Mouse (Mus musculus) T-helper 1 cell (primary cell): ENCODE measurements at regions not wholly inside any gene's neighbourhood (a gene's known extent, or its start where the extent isn't known, plus 50 kb on each side); places are given as distances from the start of the nearest gene placed in this dataset.

ENCODE experiments used
- in situ Hi-C: fragments of 300-600 bp; cut with MboI, MseI; formaldehyde crosslinking; loops from one replicate; pipeline ENCODE4 v1.15.1; 2025; ENCODE audit warnings: high pct_unique_total_duplicates

- in situ Hi-C loops = no loop called here
Measured at GRCm38 (mm10) chr4:93935692-93936091, 600.4 kb upstream of the Tusc1 start.

DNA sequence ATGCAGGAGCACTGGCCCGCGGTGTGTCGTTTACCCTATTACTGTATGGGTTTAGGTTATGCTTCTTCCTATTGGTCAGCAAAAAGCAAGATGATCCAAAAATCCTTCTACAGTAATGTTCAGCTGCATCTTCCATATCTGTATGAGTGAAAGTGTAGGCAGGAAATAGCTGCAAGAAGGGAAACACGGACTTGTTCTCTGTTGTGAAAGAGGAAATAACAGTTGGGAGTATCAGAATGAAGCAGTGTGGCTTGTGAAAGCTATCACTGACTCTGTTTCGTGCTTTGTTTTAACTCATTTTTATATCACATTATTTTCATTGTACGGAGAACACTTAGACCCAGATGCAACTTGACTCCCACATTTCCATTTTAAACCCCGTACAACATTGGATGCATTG, 591.8 kb upstream of the Tusc1 start:
- in situ Hi-C loops = no loop called here

GRCm38 (mm10) chr4:93924402-93924801, 589.1 kb upstream of the Tusc1 start:
- in situ Hi-C loops = no loop called here

DNA sequence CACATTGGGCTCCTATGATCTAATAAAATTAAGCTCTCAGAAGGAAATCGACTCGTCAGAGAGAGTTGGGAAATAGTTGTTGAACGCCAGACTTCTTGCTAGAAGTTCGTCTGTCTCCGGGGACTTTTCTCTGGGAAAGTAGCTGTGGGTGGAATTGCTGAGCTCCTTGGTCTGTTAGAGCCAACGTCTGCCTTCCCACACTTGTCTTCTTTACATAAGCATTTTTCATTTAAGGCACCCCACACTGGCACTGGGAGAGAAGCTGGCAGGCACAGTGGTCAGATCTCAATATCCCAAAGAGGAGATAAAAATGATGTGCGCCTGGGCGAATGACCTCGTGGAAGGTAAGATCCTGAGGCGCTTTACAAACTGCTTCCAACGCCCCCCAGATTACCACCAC, 551.3 kb upstream of the Tusc1 start:
- in situ Hi-C loops = no loop called here

DNA sequence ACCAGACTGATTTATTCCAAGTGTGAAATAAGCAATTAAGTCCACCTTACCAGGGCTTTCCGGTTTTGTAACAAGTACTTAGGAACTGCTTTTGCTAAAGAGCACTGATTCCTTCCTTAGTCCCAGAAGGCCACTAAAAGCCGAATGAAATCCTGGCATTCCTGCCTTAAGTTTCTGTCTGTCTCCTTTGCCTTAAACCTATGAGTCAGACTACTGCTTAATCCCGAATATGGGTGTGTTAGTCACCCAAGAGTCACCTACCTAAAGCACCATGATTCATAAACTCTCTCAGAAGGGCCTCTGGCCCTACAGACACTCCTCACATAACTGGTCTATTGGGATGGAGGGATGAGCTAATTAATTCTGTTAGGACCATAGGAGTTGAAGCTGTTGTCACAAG, 546.0 kb upstream of the Tusc1 start:
- in situ Hi-C loops = no loop called here

GRCm38 (mm10) chr4:93879351-93879872, 544.1 kb upstream of the Tusc1 start:
- in situ Hi-C loops = no loop called here

- in situ Hi-C loops = no loop called here
Measured at GRCm38 (mm10) chr4:93873271-93873670, 538.0 kb upstream of the Tusc1 start.

DNA sequence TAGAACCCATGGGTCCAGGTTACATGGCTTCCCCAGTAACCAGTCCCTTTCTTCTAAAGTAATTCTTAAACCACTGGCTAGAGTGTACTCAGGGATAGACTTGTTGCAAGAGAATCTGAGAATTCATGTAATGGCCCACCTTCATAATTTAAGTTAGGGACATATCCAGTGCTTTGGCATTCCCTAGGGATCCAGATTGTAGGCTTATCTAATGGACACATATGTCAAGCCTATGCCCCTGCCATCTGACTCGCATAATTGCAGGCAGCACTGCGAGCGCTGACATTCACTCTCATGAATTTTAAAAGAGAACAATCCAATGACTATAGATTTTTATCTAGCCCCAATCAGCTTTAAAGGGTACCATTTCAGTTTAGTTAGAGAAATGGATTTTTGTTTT, 518.1 kb upstream of the Tusc1 start:
- in situ Hi-C loops = no loop called here

DNA sequence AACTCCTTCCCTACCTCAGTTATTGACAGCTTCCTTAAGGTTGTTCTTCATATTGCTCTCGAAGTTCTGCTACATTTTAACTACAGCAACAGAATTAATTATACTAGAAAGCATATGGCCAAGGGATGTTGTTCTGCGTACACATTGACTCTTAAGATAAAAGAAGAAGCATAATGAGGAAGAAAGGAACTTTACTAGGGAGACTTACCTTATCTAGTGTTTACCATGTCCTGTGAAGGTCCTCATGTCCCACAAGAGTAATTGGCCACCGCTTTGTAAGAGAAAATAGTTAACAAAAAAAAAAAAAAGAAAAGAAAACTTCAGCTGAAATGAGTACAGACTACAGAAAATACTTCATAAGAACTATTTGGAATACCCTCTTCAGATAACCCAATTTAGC, 513.9 kb upstream of the Tusc1 start:
- in situ Hi-C loops = no loop called here

GRCm38 (mm10) chr4:93830701-93831100, 495.4 kb upstream of the Tusc1 start:
- in situ Hi-C loops = no loop called here

GRCm38 (mm10) chr4:93793104-93793503, 457.8 kb upstream of the Tusc1 start:
- in situ Hi-C loops = no loop called here

GRCm38 (mm10) chr4:93790157-93790556, 454.8 kb upstream of the Tusc1 start:
- in situ Hi-C loops = no loop called here

DNA sequence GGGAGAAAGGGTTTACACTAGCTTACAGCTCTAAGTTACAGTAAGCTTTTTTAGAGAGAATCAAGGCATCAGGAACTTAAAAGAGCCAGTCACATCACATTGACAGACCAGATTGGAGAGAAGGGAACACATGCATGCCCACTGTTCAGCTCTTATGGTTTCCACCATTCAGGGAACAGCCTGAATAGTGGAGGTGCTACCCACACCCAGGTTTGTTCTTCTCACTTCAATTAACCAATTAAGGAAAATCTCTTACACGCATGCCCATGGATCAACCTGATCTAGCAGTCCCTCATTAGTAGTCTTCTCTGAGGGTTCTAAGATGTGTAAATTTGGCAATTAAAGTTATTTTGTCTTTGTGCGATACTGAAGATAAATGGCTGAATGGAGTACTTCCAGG, 419.2 kb upstream of the Tusc1 start:
- in situ Hi-C loops = no loop called here

GRCm38 (mm10) chr4:93746326-93746725, 411.0 kb upstream of the Tusc1 start:
- in situ Hi-C loops = no loop called here

GRCm38 (mm10) chr4:93713711-93714110, 378.4 kb upstream of the Tusc1 start:
- in situ Hi-C loops = no loop called here

DNA sequence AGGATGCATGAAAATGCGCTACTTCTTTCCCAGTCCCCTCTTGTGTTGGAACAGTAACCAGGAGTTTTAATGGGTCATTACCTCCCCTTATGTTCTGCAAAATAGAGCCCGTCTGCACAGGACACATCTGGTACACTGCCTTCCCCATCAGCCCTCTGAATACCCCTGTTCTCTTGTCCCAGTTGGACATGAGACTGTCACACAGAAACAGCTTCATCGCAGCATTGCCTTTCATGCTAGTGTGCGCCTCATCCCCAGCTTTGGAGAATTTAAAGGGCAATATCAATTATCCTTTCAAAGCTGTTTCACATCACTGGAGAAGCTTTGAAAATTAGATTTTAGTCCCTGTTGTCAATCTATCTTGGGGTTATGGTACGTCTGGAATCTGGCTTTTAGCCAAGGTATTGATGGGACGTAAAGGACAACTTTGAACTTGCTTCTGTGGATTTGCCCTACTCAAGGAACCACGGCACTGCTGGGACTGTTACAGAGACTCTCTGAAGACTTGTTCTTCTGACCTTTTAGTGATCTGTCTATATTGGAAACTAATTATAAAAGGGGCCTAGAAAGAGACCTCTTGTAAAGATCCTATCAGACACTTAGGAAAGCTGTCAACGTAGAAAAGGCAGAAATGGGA, 341.2 kb upstream of the Tusc1 start:
- in situ Hi-C loops = no loop called here

DNA sequence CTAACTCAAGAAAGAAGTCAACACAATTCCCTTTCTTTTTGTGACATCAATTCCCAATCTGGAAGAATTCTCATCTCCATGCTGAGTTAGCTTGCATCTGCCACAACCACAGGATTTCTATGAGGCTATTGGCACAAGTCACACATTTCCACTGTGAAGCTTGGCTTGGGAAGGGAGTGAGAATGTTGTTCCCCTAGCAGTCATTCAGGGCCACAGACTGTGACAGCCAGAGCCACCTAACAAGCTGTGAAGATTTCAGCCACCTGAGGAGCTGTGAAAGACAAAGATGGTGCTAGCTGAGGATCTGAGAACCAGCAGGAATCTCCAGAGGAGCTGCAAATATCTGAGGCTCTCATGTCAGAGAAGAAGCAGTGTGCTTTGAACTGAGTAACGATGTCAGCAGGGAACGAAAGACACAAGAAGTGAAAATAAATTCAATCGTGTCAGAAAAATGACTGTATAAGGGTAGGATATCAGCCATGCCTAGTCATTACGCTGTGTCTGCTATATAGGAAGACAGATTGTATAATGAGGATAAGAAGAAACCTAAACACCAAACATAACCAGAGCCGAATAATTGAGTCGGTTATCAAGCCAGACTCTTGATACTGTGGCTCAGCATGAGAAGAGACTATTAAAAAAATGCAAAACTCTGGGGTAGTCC, 340.6 kb upstream of the Tusc1 start:
- in situ Hi-C loops = no loop called here

GRCm38 (mm10) chr4:93669050-93669449, 333.7 kb upstream of the Tusc1 start:
- in situ Hi-C loops = no loop called here

DNA sequence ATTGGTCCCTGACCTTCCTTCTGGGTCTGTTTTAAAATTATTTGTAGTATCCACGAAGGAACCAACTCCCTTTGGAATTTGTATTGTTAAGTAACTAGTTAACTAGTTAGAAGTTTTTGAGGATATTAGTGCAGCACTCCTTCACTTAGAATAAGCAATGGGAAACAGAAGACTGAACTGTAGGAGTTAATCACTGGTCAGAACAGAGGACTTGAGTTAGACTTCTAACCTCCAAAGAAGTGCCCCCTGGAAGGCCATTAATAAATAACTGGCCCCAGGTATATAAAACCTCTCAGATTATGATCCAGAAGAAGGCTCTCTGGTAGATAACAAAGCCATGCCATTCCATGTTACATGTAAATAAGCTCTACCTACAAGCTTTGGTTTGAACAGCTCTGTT, 329.0 kb upstream of the Tusc1 start:
- in situ Hi-C loops = no loop called here

GRCm38 (mm10) chr4:93638207-93638606, 302.9 kb upstream of the Tusc1 start:
- in situ Hi-C loops = no loop called here

GRCm38 (mm10) chr4:93598474-93598873, 263.2 kb upstream of the Tusc1 start:
- in situ Hi-C loops = no loop called here

- in situ Hi-C loops = no loop called here
Measured at GRCm38 (mm10) chr4:93584328-93584727, 249.0 kb upstream of the Tusc1 start.

DNA sequence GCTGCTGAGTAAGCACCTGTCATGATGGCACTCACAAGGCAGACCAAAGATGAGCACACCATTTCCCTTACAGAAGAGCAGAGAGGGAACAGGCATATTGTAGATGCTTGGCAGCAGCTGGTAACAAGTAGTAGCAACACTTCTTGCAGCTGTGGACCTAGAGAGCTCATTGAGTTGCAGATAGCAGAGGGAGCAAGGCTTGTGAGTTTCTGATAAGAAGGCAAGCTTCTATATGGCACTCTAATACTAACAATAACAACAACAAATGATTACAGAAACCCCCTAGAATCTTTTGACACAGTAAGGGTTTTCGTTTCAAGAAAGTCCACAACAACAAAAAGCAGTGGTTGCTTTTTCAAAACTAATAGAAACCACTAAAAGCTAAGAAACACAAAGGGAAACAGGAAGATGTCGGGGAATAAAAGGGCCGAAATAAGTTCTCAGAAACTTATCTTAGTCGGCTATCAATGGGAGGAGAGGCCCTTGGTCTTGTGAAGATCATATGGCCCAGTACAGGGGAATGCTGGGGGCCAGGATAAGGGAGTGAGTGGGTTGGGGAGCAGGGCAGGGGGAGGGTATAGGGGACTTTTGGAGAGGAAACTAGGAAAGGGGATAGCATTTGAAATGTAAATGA, 248.5 kb upstream of the Tusc1 start:
- in situ Hi-C loops = no loop called here
